Mouse (Mus musculus): Measurements from ENCODE around the gene Naaa.

Naaa gene

GRCm38 (mm10) chr5:92291652-92292414, 13.9 kb upstream of the Naaa start:
- TF ChIP-seq GATA4 (IDR thresholded peaks at IDR 0.05; ENCODE audit: insufficient replicate concordance, low read length) = no peak

- no peak for TF ChIP-seq GATA4 (IDR thresholded peaks at IDR 0.05; ENCODE audit: insufficient replicate concordance, low read length)
These were observed 9.9 kb upstream of the Naaa start for GRCm38 (mm10) chr5:92287840-92288239.

GRCm38 (mm10) chr5:92283107-92283506, 5.1 kb upstream of the Naaa start:
- TF ChIP-seq GATA4 (IDR thresholded peaks at IDR 0.05; ENCODE audit: insufficient replicate concordance, low read length) = no peak

- no peak for TF ChIP-seq GATA4 (IDR thresholded peaks at IDR 0.05; ENCODE audit: insufficient replicate concordance, low read length)
These were observed 4.6 kb upstream of the Naaa start for GRCm38 (mm10) chr5:92282571-92282970.

GRCm38 (mm10) chr5:92278942-92279537, 1.1 kb upstream of the Naaa start:
- TF ChIP-seq GATA4 (IDR thresholded peaks at IDR 0.05; ENCODE audit: insufficient replicate concordance, low read length) = no peak

- no peak for TF ChIP-seq GATA4 (IDR thresholded peaks at IDR 0.05; ENCODE audit: insufficient replicate concordance, low read length)
These were observed 7.5 kb downstream of the Naaa start for GRCm38 (mm10) chr5:92270496-92270895.

GRCm38 (mm10) chr5:92263761-92264359, 14.1 kb downstream of the Naaa start:
- no peak for TF ChIP-seq GATA4 (IDR thresholded peaks at IDR 0.05; ENCODE audit: insufficient replicate concordance, low read length)

- TF ChIP-seq GATA4 (IDR thresholded peaks at IDR 0.05; ENCODE audit: insufficient replicate concordance, low read length) = no peak
These were observed 15.3 kb downstream of the Naaa start for GRCm38 (mm10) chr5:92262646-92263045.

- TF ChIP-seq GATA4 (IDR thresholded peaks at IDR 0.05; ENCODE audit: insufficient replicate concordance, low read length) = no peak
These were observed 21.8 kb downstream of the Naaa start, which contains the start of gene Ppef2 for GRCm38 (mm10) chr5:92256218-92256617. TSS of gene Ppef2 (minus strand) at chr5:92256278.

- no peak for TF ChIP-seq GATA4 (IDR thresholded peaks at IDR 0.05; ENCODE audit: insufficient replicate concordance, low read length)
These were observed 23.5 kb downstream of the Naaa start for GRCm38 (mm10) chr5:92254476-92254875.

GRCm38 (mm10) chr5:92252797-92253343, 25.1 kb downstream of the Naaa start:
- no peak for TF ChIP-seq GATA4 (IDR thresholded peaks at IDR 0.05; ENCODE audit: insufficient replicate concordance, low read length)

- no peak for TF ChIP-seq GATA4 (IDR thresholded peaks at IDR 0.05; ENCODE audit: insufficient replicate concordance, low read length)
These were observed 25.9 kb downstream of the Naaa start for GRCm38 (mm10) chr5:92252031-92252430.

GRCm38 (mm10) chr5:92248614-92249013, 29.4 kb downstream of the Naaa start:
- TF ChIP-seq GATA4 (IDR thresholded peaks at IDR 0.05; ENCODE audit: insufficient replicate concordance, low read length) = no peak

- no peak for TF ChIP-seq GATA4 (IDR thresholded peaks at IDR 0.05; ENCODE audit: insufficient replicate concordance, low read length)
These were observed 32.5 kb downstream of the Naaa start for GRCm38 (mm10) chr5:92245483-92245882.

GRCm38 (mm10) chr5:92244900-92245299, 33.1 kb downstream of the Naaa start:
- TF ChIP-seq GATA4 (IDR thresholded peaks at IDR 0.05; ENCODE audit: insufficient replicate concordance, low read length) = no peak

- TF ChIP-seq GATA4 (IDR thresholded peaks at IDR 0.05; ENCODE audit: insufficient replicate concordance, low read length) = no peak
These were observed 37.2 kb downstream of the Naaa start for GRCm38 (mm10) chr5:92240769-92241168.
